Mouse (Mus musculus) bone marrow macrophage, adult 2 months (primary cell): ENCODE measurements at regions not wholly inside any gene's neighbourhood (a gene's known extent, or its start where the extent isn't known, plus 50 kb on each side); places are given as distances from the start of the nearest gene placed in this dataset.

Experiments
- CTCF ChIP-seq: IDR thresholded peaks from 2 replicates; pipeline ENCODE4 v1.5.1; 2012; ENCODE audit warnings: low read depth, mild to moderate bottlenecking, low read length, moderate library complexity
- POLR2A ChIP-seq: IDR thresholded peaks from 2 replicates; pipeline ENCODE4 v1.6.1; 2012; ENCODE audit warnings: mild to moderate bottlenecking, low read depth, low read length, borderline replicate concordance

DNA sequence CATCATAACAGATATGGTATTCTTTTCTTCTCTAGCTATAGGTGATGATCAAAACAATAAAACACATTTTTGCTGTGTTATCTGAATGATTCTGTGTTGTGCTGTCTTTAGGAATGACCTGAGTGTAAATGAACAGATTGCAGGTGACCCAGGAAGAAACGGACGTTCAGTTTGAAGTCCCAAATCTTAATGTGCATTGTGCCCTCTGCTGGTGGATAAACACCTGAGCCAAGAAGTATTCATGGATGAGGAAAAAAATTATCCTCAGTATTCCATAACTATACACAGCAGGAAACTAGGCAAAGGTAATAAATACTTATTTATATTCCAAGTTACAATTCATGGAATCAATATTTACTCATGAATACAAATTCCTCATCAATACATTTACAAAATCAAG is 384.3 kb upstream of the Dab2 start:
- TF ChIP-seq CTCF, result no peak
- no peak for TF ChIP-seq POLR2A
